Mouse (Mus musculus): Measurements from ENCODE around the gene Adcy1. TPM values are rescaled to one million over a fixed set of nuclear protein-coding genes. Genes with fewer than 3 reads are reported as not detected.
A peak's percentile ranks its signal among the peaks of the same experiment; 100 is the strongest.

Adcy1 gene
- total RNA-seq, 1 experiment, result 5.5 TPM

DNA sequence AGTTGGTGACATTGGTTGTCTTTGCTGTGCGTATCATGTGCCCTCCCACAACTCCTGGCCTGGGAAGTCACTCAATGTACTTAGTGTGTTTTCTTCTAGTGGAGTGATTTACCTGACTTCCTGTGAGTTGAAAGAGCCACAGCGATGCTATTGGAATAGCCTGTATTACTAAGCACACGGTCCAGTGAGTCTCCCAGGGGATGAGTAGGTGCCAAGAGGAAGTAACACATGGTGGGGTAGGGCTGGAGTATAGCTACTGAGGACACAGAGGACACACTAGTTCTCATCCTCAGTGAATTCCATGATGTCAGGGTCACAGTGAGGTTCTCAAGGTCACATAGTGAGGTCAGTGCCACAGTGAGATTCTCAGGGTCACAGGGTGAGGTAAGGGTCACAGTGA lies 13.2 kb downstream of the Adcy1 start:
- TF ChIP-seq ZC3H11A (IDR thresholded peaks at IDR 0.05; ENCODE audit: borderline replicate concordance, low read depth, low read length) (no peak), ZNF384 (IDR thresholded peaks at IDR 0.05; ENCODE audit: low read depth, low read length) (no peak), CHD2 (IDR thresholded peaks at IDR 0.05; ENCODE audit: low read depth, low read length) (no peak), HCFC1 (IDR thresholded peaks at IDR 0.05; ENCODE audit: borderline replicate concordance, insufficient read depth, low read length) (no peak), MAFK (IDR thresholded peaks at IDR 0.05; ENCODE audit: insufficient read depth, low read depth, low read length) (no peak)
- Histone ChIP-seq H3K27ac (ENCODE audit: insufficient read depth, low read depth, low read length, poor library complexity, severe bottlenecking) (no peak overlapping the region), H3K9ac (ENCODE audit: insufficient read depth, low read depth, low read length, poor library complexity, severe bottlenecking) (no peak overlapping the region), H3K36me3 (ENCODE audit: control insufficient read depth, insufficient read depth, low read length, poor library complexity, severe bottlenecking) (no peaks in the 10 kb centered on the region; the same call in 1 of the 2 replicates), H3K4me3 (ENCODE audit: insufficient read depth in 1 of 2, low read depth in 1 of 2, low read length in 2 of 2, poor library complexity in 1 of 2, severe bottlenecking in 1 of 2) (no peak overlapping the region), H3K9me3 (ENCODE audit: control insufficient read depth, insufficient read depth, low read depth, low read length) (no peaks in the 10 kb centered on the region), H3K4me1 (ENCODE audit: control insufficient read depth in 2 of 2, insufficient read depth in 2 of 2, low read length in 2 of 2, poor library complexity in 1 of 2) (peaks cover 0 to 8% of the 10 kb centered on the region in 2 experiments; a peak in 1 of 4 replicates)
- in situ Hi-C loops (cut with MboI; ENCODE audit: low sequenced_read_pairs in 2 of 2, unreplicated experiment in 2 of 2), result no loop called here
- no peak for DNase-seq (ENCODE audit: low read depth, low spot score)

- Histone ChIP-seq H3K9ac (ENCODE audit: insufficient read depth, low read depth, low read length, poor library complexity, severe bottlenecking) (no peak overlapping the region), H3K4me3 (ENCODE audit: insufficient read depth in 1 of 2, low read depth in 1 of 2, low read length in 2 of 2, poor library complexity in 1 of 2, severe bottlenecking in 1 of 2) (no peak overlapping the region), H3K4me1 (ENCODE audit: control insufficient read depth in 2 of 2, insufficient read depth in 2 of 2, low read length in 2 of 2, poor library complexity in 1 of 2) (no peaks in the 10 kb centered on the region), H3K27ac (ENCODE audit: insufficient read depth, low read depth, low read length, poor library complexity, severe bottlenecking) (no peak overlapping the region), H3K36me3 (ENCODE audit: control insufficient read depth, insufficient read depth, low read length, poor library complexity, severe bottlenecking) (no peaks in the 10 kb centered on the region; the same call in 1 of the 2 replicates), H3K9me3 (ENCODE audit: control insufficient read depth, insufficient read depth, low read depth, low read length) (no peaks in the 10 kb centered on the region)
- DNase-seq (ENCODE audit: low read depth, low spot score), result no peak
- in situ Hi-C loops (cut with MboI; ENCODE audit: low sequenced_read_pairs in 2 of 2, unreplicated experiment in 2 of 2), result no loop called here
- TF ChIP-seq MAFK (IDR thresholded peaks at IDR 0.05; ENCODE audit: insufficient read depth, low read depth, low read length) (no peak), ZNF384 (IDR thresholded peaks at IDR 0.05; ENCODE audit: low read depth, low read length) (no peak), ZC3H11A (IDR thresholded peaks at IDR 0.05; ENCODE audit: borderline replicate concordance, low read depth, low read length) (no peak), HCFC1 (IDR thresholded peaks at IDR 0.05; ENCODE audit: borderline replicate concordance, insufficient read depth, low read length) (no peak), CHD2 (IDR thresholded peaks at IDR 0.05; ENCODE audit: low read depth, low read length) (no peak)
Measured at GRCm38 (mm10) chr11:7081893-7082292, 18.6 kb downstream of the Adcy1 start.

- no peak for DNase-seq (ENCODE audit: low read depth, low spot score)
- no peak overlapping the region for H3K9ac ChIP-seq (ENCODE audit: insufficient read depth, low read depth, low read length, poor library complexity, severe bottlenecking)
- in situ Hi-C loops (cut with MboI; ENCODE audit: low sequenced_read_pairs in 2 of 2, unreplicated experiment in 2 of 2), result no loop called here
- H3K9me3 ChIP-seq (ENCODE audit: control insufficient read depth, insufficient read depth, low read depth, low read length), result no peaks in the 10 kb centered on the region
- TF ChIP-seq MAFK (IDR thresholded peaks at IDR 0.05; ENCODE audit: insufficient read depth, low read depth, low read length) (no peak), ZNF384 (IDR thresholded peaks at IDR 0.05; ENCODE audit: low read depth, low read length) (no peak), CHD2 (IDR thresholded peaks at IDR 0.05; ENCODE audit: low read depth, low read length) (no peak), ZC3H11A (IDR thresholded peaks at IDR 0.05; ENCODE audit: borderline replicate concordance, low read depth, low read length) (no peak), HCFC1 (IDR thresholded peaks at IDR 0.05; ENCODE audit: borderline replicate concordance, insufficient read depth, low read length) (no peak)
- H3K4me1 ChIP-seq (ENCODE audit: control insufficient read depth in 2 of 2, insufficient read depth in 2 of 2, low read length in 2 of 2, poor library complexity in 1 of 2), result no peaks in the 10 kb centered on the region
- no peak overlapping the region for H3K27ac ChIP-seq (ENCODE audit: insufficient read depth, low read depth, low read length, poor library complexity, severe bottlenecking)
- no peaks in the 10 kb centered on the region; the same call in 1 of the 2 replicates for H3K36me3 ChIP-seq (ENCODE audit: control insufficient read depth, insufficient read depth, low read length, poor library complexity, severe bottlenecking)
- H3K4me3 ChIP-seq (ENCODE audit: insufficient read depth in 1 of 2, low read depth in 1 of 2, low read length in 2 of 2, poor library complexity in 1 of 2, severe bottlenecking in 1 of 2), result no peak overlapping the region
Measured at GRCm38 (mm10) chr11:7083911-7084310, 20.6 kb downstream of the Adcy1 start.

GRCm38 (mm10) chr11:7085184-7085583 lies 21.9 kb downstream of the Adcy1 start:
- DNase-seq (ENCODE audit: low read depth, low spot score), result no peak
- in situ Hi-C loops (cut with MboI; ENCODE audit: low sequenced_read_pairs in 2 of 2, unreplicated experiment in 2 of 2), result no loop called here
- no peak overlapping the region for H3K9ac ChIP-seq (ENCODE audit: insufficient read depth, low read depth, low read length, poor library complexity, severe bottlenecking)
- H3K4me3 ChIP-seq (ENCODE audit: insufficient read depth in 1 of 2, low read depth in 1 of 2, low read length in 2 of 2, poor library complexity in 1 of 2, severe bottlenecking in 1 of 2), result no peak overlapping the region
- no peak for TF ChIP-seq ZNF384 (IDR thresholded peaks at IDR 0.05; ENCODE audit: low read depth, low read length)
- TF ChIP-seq CHD2 (IDR thresholded peaks at IDR 0.05; ENCODE audit: low read depth, low read length), result no peak
- no peak for TF ChIP-seq MAFK (IDR thresholded peaks at IDR 0.05; ENCODE audit: insufficient read depth, low read depth, low read length)
- no peak for TF ChIP-seq ZC3H11A (IDR thresholded peaks at IDR 0.05; ENCODE audit: borderline replicate concordance, low read depth, low read length)
- no peak for TF ChIP-seq HCFC1 (IDR thresholded peaks at IDR 0.05; ENCODE audit: borderline replicate concordance, insufficient read depth, low read length)
- H3K4me1 ChIP-seq (ENCODE audit: control insufficient read depth in 2 of 2, insufficient read depth in 2 of 2, low read length in 2 of 2, poor library complexity in 1 of 2), result no peaks in the 10 kb centered on the region
- peak overlapping the region; percentile 12; the same call in 1 of the 2 replicates for H3K27ac ChIP-seq (ENCODE audit: insufficient read depth, low read depth, low read length, poor library complexity, severe bottlenecking)
- no peaks in the 10 kb centered on the region for H3K9me3 ChIP-seq (ENCODE audit: control insufficient read depth, insufficient read depth, low read depth, low read length)
- no peaks in the 10 kb centered on the region; the same call in 1 of the 2 replicates for H3K36me3 ChIP-seq (ENCODE audit: control insufficient read depth, insufficient read depth, low read length, poor library complexity, severe bottlenecking)

DNA sequence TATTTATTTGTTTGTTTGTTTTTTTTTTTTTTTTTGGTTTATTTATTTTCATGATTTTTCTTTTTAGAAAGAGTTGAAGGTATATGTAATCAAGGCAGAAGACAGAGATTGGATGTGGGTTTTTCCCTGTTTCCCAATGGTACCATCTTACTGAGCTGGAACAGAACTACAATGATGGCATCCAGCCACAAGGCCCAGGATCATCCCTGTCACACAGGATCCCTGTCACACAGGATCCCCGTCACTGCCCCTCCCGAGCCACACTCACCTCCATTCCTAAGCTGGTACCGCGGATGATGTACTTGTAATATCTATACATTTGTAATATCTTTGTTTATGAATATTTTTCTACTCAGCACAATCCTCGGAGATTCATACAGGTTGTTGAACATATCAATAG lies 27.8 kb downstream of the Adcy1 start:
- Histone ChIP-seq H3K4me1 (ENCODE audit: control insufficient read depth in 2 of 2, insufficient read depth in 2 of 2, low read length in 2 of 2, poor library complexity in 1 of 2) (no peaks in the 10 kb centered on the region), H3K9me3 (ENCODE audit: control insufficient read depth, insufficient read depth, low read depth, low read length) (no peaks in the 10 kb centered on the region), H3K36me3 (ENCODE audit: control insufficient read depth, insufficient read depth, low read length, poor library complexity, severe bottlenecking) (no peaks in the 10 kb centered on the region), H3K27ac (ENCODE audit: insufficient read depth, low read depth, low read length, poor library complexity, severe bottlenecking) (no peak overlapping the region), H3K9ac (ENCODE audit: insufficient read depth, low read depth, low read length, poor library complexity, severe bottlenecking) (no peak overlapping the region), H3K4me3 (ENCODE audit: insufficient read depth in 1 of 2, low read depth in 1 of 2, low read length in 2 of 2, poor library complexity in 1 of 2, severe bottlenecking in 1 of 2) (no peak overlapping the region)
- DNase-seq (ENCODE audit: low read depth, low spot score), result no peak
- TF ChIP-seq ZNF384 (IDR thresholded peaks at IDR 0.05; ENCODE audit: low read depth, low read length) (no peak), HCFC1 (IDR thresholded peaks at IDR 0.05; ENCODE audit: borderline replicate concordance, insufficient read depth, low read length) (no peak), CHD2 (IDR thresholded peaks at IDR 0.05; ENCODE audit: low read depth, low read length) (no peak), MAFK (IDR thresholded peaks at IDR 0.05; ENCODE audit: insufficient read depth, low read depth, low read length) (no peak), ZC3H11A (IDR thresholded peaks at IDR 0.05; ENCODE audit: borderline replicate concordance, low read depth, low read length) (no peak)
- in situ Hi-C loops (cut with MboI; ENCODE audit: low sequenced_read_pairs in 2 of 2, unreplicated experiment in 2 of 2), result no loop called here

Measured in ES-E14 (cell line).